Mouse (Mus musculus) kidney, postnatal 10 days (tissue): ENCODE data around the gene 4930404N11Rik.

Experiments
- DNase-seq: peaks from one replicate; pipeline ENCODE4 v3.0.0; 2021; ENCODE audit warnings: mixed read lengths

Gene 4930404N11Rik

DNA sequence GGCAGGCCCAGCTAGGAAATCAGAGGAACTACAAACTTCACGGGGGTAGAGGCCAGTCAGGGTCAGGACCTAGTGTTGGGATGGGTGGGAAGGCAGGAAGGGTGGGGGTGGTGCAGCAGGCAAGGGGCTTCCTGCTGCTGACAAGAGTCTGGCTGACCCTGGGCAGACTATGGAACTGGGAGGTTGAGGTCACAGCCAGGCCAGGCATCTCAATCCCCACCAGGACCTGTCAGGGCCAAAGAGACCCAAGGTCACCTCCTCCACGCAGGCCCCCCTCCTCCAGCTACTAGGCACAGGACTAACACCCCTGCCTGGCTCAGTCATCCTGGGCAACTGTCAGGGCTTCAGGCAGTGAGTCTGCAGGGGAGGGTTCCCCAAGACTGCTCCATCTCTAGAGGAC, 37.7 kb downstream of the 4930404N11Rik start:
- peak; percentile 64 for DNase-seq

DNA sequence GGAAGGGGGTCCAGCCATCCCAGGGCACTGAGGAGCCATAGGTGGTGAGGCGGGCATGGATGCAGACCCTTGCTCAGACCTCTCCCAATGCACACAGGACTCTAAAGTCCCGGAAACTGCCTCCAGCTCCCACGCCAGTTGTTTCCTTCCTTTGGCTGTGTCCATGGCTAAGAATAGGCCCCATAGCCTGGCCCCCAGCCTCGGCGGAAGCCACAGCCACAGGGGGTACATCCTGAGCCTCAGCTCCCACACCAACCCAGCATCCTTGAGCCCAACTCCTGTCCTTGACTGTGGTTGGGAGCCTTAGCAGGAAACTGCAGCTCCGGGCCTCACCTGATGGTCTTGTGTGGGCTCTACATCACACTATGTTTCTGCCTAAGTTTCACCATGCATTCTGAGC, 38.8 kb downstream of the 4930404N11Rik start:
- peak; percentile 76 for DNase-seq

DNA sequence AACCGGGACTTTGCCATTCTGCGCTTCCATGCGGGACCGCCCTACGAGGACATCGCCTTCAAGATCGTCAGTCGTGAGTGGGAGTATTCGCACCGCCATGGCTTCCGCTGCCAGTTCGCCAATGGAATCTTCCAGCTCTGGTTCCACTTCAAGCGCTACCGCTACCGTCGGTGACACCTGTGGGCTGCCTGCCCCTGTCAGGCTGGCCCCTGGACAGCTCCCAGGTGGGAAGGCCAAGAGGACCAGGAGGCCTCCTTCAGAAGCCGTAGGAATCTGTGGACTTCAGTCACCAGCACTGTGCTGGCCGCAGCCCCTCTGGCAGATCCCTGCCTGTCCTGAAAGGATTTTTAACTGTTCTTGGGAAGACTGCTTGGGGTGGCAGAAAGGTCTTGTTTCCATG, 39.8 kb downstream of the 4930404N11Rik start:
- DNase-seq, result no peak

DNA sequence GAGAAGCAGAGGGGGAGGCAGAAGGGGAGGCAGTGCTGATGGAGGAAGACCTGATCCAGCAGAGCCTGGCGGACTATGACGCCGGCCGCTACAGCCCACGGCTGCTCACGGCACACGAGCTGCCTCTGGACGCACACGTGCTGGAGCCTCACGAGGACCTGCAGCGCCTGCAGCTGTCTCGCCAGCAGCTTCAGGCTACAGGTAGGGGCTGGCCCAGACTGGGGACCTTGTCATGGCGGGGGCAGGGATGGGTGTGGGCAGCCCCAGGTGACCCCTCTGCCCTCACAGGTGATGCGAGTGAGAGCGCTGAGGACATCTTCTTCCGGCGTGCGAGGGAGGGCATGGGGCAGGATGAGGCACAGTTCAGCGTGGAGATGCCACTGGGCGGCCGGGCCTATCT, 40.4 kb downstream of the 4930404N11Rik start:
- no peak for DNase-seq

DNA sequence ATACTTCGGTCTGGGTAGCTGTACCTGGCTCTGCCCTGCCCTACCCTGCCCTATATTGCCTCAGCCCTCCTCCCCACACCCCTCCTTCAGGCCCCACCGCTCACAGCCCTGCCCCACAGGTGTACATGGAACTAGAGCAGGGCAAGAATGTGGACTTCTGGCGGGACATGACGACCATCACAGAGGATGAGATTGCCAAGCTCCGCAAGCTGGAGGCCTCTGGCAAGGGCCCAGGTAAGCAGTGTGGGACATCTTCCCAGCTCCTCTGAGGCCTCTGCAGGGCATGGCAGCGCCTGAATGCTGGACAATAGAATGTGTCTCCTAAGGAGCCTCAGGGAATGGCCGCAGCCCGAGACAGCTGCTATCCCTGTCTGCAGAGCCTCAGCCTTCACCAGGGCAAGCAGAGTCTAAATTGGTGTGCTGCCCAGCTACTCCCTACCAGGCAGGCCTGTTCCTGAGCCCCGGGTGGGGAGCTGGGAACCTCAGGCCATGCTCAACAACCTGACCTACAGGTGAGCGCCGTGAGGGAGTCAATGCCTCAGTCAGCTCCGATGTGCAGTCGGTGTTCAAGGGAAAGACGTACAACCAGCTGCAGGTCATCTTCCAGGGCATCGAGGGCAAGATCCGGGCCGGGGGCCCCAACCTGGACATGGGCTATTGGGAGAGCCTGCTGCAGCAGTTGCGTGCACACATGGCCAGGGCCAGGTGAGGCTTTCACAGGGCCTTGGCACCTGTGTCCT, 41.7 kb downstream of the 4930404N11Rik start:
- no peak for DNase-seq

DNA sequence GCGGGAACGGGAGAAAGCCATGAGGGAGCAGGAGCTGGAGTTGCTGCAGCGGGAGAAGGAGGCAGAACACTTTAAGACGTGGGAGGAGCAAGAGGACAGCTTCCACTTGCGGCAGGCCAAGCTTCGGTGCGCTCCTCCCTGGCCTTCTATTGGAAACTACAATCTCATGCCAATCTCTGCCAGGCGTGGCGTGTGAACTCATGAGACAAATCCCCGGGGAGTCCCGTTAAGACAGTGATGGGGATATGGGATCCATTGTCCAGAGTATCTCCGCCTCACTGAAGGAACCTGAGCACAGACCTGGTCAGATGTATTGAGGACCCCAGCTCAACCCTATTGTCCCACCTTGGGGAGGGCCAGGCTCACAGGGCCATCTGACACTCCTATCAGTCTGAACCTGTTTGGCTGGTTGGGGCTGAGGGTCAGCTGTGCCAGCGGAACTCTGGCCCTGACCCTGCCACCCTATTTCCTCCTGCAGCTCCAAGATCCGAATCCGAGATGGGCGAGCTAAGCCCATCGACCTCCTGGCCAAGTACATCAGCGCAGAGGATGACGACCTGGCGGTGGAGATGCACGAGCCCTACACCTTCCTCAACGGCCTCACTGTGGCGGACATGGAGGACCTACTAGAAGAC, 42.4 kb downstream of the 4930404N11Rik start:
- DNase-seq, result no peak

DNA sequence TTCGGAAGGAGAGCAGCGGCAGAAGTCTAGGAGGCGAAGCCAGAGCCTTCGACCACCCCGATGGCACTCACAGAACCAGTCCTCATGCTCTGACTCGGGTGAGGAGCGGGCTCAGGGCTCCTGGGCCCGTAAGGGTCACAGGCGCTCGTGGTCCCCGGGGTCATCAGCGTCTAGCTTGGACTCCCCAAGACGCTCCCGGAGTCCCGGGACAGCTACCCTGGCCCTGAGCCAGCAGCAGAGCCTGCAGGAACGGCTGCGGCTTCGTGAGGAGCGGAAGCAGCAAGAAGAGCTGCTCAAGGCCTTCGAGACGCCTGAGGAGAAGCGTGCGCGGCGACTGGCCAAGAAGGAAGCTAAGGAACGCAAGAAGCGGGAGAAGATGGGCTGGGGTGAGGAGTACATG, 43.2 kb downstream of the 4930404N11Rik start:
- no peak for DNase-seq

DNA sequence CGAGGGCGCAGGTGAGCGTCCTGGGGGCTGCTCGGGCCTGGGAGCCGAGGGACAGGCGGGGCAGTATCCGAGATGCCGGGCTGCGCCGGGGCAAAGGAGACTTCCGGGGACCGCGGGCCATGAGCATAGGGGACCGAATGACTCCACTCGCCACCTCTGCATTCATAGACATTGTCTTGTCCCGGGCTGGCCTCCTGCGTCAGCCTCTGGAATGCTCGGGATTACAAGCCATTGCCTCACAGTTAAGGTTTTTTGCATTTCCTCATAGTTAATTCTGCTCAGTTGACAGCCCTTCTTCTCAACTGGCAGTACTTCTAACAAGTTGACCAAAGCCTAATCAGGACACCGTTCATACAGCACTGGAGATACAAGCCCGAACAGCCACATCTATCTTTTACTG, 44.2 kb downstream of the 4930404N11Rik start:
- DNase-seq, result no peak

DNA sequence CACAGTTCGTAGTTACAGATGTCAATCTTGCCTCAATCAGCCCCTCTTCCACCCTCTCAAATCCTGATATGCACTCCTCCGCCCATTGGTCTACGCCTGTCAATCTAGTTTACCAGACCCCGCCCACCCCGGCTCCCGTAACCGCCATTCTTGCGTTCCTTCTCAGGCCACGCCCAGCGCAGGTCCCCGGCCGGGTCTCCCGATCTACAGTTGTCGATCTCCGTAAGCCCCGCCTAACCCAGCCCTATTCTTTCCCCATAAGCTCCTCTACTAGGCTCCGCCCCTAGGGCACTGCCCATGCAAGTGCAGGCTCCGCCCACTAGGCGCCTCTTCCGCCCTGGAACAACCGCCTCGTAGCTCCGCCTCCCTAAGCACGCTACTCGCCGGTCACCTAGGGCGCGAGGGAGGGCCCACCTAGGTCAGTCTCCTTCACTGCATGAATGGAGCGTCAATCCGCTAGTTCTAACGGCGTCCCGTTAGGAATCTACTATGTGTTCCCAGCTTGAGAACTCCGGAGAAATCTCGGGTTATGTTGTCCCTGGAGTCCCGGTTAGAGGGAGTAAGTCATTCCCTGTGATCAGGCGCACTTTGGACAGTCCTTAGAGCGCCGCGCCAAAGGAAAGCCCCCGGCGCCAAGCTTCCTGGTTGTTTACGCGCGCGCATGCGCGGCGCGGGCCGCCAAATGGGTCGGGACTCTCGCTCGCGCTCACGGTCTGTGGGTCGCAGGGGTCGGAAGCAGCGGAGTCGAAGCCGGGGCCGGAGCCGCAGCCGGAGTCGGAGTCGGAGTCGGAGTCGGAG, 44.9 kb downstream of the 4930404N11Rik start, which contains the start of gene Cactin:
Gene Cactin (plus strand): TSS at position 554 of the 798 bp plus-strand sequence.
- DNase-seq, result peak; percentile 100

DNA sequence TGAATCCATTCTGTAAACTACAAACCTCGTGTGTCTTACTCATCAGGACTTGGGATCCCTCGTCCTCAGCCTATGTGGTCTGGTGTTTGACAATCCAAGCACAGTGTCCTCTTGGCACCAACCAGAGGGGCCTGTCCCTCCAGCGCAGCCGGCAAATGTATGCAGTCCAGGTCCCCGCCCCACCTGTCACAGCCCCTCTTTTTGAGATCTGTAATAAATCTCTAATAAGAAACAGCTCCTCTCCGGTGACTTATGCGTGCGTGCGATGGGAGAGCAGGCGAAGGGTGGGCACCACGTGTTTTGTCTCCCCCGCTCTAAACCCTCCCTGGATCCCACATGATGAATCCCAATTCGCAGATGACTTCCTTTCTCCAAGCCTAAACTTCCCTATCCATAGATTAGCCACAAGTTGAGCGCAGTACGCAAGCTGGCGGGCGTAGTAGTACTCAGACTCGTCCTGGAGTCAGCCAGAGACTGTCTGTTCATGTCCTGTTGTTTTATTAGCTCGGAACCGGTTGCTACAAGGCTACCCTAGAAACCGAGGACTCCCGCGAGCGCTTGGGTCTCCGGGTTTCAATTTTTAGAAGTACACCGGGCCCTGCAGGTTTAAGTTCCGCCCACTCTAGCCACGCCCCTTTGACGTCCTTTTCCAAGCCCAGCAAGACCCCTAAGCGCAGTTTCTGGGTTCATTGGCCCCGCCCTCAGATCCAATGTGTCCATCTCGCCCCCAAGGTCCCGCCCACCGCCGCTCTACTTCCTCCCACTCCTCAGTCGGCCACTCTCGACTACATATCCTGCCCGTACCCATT, 45.7 kb downstream of the 4930404N11Rik start:
- DNase-seq, result peak; percentile 98

DNA sequence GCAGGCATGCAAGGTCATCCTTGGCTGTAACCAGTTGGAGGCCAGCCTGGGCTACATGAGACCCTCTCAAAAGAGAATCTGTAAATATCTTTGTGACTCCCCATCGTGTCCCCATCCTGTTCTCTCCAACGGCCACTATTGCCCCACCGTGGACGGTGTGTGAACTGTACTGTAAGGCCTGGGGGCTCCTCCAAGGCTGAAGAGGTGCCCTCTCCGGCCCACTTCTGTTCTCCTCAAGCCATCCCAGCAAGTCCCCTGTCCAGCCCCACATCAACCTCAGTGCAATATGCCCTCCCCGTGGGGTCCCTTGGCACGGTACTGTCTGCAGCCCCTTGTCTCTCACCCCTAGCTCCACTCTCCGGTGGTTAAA, 46.3 kb downstream of the 4930404N11Rik start:
- no peak for DNase-seq

DNA sequence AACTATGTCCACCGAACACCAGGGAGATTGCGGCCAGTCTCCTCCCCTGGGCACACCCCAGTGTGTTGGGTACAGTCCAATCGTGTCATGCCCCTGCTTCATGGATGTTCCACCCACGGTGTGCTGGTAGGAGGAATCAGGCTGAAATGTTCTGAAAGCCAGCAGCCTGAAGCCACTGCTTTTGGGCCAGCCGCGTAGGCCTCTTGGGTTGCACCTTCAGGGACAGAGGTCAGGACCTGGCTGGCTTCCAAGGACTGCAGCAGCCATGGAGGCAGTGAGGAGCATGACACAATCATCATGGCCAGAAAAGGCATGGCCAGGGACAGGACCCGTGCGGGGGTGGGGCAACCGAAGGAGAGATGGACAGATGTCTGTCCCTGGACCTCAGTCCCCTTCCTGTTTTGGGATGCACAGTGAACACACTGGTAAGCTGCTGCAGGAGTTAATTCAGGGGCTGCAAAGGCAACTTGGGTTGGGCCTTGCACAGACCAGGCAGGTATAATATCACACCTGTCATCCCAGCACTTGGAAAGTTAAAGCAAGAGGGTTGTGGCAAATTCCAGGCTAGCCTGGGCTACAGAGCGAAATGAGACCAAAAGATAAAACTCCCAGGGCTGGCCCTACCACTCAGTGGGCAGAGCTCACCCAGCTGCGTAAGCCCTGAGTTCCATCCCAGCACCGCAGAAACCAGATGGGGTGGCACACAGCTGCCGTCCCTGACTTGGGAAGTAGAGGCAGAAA, 46.9 kb downstream of the 4930404N11Rik start:
- DNase-seq, result peak; percentile 73

DNA sequence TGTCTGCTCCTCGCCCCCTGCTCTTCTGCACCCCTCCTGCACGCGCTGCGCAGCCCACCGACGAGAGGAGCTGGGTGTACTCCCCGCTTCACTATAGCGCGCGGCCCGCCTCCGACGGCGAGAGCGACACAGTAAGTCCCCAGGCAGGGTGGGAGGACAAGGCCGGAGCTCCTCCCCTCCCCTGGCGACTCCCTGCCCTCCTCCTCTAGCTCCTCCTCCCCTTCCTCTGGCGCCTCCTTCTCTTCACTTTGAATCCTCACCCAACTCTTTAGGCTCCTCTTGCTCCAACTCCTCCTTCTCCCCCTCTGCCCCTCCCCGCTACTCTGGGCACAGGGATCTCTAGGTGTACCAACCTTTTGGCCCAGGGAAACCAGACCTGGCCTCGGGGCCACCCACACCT, 48.3 kb downstream of the 4930404N11Rik start:
- DNase-seq, result peak; percentile 85

DNA sequence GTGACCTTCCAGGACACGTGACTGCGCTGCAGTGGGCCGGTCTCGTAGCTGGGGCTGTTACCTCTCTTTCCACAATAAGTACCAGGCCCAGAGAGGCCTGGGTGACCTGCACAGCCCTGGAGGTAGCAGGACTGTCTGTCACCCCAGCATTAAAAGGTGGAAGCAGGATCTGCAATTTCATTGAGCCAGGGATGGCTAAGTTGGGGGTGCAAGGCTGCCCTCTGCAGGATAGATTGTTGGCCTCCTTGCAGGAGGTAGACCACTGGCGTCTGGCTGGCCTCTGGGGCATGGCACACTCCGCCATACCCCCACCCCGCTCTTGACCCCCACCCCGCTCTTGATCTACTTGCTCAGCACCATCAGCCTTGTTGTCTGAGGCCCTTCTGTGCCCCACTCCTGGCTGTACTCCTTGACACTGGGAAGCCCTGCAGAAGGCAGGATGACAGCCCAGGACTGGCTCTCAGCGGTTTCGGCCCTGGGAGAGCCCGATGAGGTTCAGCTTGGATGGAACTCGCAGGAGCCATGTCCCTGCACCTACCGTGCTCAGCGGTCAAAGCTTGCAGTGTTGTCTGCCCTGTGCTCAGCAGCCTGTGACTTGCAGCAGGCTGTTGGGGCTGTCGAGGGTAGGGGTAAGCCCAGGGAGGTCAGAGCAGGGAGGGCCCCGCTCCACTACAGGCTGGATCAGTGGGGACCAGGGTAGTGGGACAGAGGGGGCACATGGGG, 49.1 kb downstream of the 4930404N11Rik start:
- DNase-seq, result peak; percentile 72

DNA sequence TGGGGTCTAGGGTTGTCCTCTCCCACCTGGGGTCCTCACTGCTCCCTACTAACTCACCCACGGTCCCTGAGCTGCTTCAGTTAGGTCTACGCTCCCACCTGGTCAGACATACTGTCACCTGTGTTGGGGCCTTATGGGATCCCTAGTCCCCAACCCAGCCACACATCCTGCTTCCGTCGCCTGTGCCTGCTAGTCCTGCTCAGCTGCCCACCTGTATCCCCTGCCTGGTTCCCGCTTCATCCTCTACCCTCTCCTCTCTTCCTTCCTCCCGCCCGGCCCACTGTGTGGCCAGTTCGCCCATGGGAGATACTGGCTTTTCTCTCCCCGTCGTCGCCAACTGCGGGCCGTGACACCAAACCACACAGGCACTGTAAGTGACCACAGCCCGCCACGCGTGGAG, 50.0 kb downstream of the 4930404N11Rik start:
- no peak for DNase-seq

DNA sequence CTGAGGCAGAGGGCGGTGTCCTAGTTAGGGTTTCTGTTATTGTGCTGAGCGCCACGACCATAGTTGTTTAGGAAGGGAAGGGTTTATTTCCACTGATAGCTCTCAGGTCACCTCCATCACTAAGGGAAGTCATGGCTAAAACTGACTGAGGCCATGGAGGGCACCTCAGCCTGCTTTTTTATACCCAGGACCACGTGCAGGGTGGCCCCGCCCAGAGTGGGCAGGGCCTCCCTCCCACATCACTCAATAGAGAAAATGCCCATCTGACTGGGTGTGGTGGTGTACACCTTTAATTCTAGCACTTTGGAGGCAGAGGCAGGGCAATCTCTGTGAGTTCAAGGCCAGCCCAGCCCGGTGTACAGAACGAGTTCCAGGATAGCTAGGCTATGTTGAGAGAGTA, 51.4 kb downstream of the 4930404N11Rik start:
- DNase-seq, result no peak

DNA sequence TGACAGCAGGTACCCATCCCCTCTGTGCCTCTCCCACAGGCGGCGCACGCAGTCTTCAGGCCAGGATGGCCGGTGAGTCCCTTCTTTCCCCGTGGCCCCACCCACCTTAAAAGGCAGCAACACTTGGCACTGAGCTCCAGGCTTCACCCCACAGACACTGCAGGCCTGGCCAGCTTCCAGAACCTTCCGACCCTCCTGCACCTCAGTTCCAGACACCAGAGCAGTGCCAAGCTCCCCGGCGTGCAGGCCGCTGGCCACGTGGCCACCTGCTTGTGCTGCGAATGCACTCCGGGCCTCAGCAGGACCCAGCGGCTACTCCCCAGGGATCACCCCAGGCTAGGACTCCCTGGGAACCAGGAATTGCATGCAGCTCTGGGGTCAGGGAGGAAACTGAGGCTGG, 52.0 kb downstream of the 4930404N11Rik start:
- no peak for DNase-seq
